Mouse (Mus musculus) adrenal gland, adult 10 weeks (tissue): ENCODE measurements around the gene Gm27027. TPM values are rescaled to one million over a fixed set of nuclear protein-coding genes. Genes with fewer than 3 reads are reported as not detected.

ENCODE experiments used
- polyA plus RNA-seq: library from polyadenylated mRNA; stranded (reverse); fragments of 350-450 nt; fragmentation: Illumina TruSeq; extraction: RNeasy Lipid Tissue Mini Kit (QIAGEN cat#74804); gene quantifications from one replicate; pipeline ENCODE4 v1.2.3, GENCODE M21; 2014; ENCODE audit warnings: low read depth, low replicate concordance

Gene Gm27027
- polyA plus RNA-seq = not detected

GRCm38 (mm10) chr2:93996254-93996653 is at the start of gene Gm27027:
Gene Gm27027 (minus strand): TSS chr2:93996354.

DNA sequence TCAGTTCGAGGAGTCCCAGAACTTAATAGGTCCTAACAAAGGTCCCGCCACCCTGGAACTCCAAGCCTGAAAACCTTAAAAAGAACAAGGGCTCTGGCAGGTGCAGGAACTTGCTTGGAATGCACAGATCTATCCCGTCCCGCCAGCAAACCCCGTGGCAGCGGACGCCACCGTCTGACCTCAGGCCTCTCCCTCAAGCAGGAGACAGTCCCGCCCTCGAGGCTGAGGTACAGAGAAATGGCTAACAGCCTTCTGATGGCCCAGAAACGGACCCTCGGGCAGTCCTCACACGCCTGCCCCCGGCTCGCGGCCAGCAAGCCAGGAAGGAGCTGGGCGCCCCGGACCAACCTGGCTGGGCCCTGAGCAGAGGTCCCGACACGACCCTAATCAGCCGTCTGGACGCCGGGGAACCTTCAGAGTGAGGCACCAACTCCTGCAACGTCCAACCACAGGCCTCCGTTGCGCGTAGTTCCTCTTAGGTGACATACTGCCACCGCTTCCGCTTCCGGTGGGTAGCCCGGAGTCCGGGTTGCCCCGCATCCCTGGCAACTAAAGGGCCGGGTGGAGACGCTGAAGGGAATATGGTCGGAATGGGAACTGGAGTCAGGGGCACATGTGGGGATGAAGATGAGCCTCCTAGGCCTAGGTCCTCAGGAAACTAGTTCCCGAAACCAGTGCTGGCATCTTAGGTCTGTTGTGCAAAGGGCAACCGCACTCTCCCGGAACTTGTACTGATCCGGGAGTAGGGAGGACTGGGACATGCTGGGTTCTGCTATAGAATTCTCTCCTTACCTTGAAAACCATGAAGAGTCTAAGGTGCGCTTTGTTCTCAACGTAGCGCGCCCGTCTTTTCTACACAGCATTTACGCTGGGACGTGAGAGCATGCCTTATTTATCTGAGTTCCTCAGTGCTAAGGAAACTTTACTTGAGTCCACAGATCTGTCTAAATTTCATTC is 14.5 kb upstream of the Gm27027 start, which contains the start of gene Alkbh3:
Gene Alkbh3 (minus strand): TSS at position 473 of the 957 bp plus-strand sequence.

DNA sequence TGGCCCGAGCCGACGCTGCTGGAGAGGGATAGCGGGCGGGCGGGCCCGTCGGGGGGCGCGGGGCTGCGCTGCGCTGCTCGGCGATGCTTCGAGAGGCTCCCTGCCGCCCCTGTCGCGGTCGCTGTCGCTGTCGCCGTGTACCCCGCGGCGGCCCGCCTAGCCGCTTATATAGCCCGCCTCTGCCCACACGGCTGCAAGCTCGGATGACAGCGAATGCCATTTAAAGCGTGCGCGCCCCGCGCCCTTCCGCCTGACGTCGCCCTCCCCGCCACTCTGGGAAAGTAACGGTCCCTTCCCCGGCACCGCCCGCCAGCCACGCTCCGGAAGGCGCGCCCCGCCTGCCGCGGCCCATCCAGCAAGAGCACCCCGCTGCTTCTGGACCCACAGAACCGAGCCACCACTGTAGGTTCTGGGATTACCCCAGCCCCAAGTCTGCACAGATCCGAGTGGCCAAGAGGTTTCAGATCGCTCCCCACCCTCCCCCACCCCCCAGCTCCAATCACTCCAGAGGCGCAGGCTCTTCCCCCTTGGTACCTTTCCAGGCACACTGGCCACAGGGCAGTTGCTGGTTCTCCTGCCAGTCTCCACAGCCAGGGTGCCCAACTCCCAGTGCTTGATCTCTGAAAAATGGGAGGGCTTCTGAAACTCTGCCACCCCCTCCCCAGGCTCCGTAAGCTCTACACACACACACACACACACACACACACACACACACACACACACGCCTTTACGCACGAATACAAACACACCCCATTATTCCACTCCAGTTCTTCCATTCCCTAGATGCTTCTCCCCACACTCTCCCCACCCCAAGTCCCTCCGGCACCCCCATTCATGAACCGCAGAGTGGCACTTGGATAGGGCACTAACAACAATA is 39.0 kb downstream of the Gm27027 start, which contains the start of gene Gm13889:
Gene Gm13889 (minus strand): TSS at position 294 of the 877 bp plus-strand sequence.

Other genes starting within 250 kb of the Gm27027 start
- gene Ext2, start 173.8 kb downstream of the Gm27027 start, polyA plus RNA-seq = 35.0 TPM
- gene Accs, start 146.4 kb downstream of the Gm27027 start, polyA plus RNA-seq = 3.6 TPM
- gene Accsl, start 127.2 kb downstream of the Gm27027 start, polyA plus RNA-seq = not detected
- gene Gm13889, start 39.2 kb downstream of the Gm27027 start, polyA plus RNA-seq = 0.52 TPM
- 17.0 TPM for gene Alkbh3, start 14.5 kb upstream of the Gm27027 start, polyA plus RNA-seq
- gene Hsd17b12, start 161.6 kb upstream of the Gm27027 start, polyA plus RNA-seq = 650 TPM